Mouse (Mus musculus): Measurements from ENCODE around the gene P2rx3. TPM values are rescaled to one million over a fixed set of nuclear protein-coding genes. Genes with fewer than 3 reads are reported as not detected.

The P2rx3 gene
- polyA plus RNA-seq, 1 experiment from 2014 or later, result 1.6 TPM

GRCm38 (mm10) chr2:84961901-84962300 lies 75.4 kb downstream of the P2rx3 start:
- no peak overlapping the region for H3K27ac ChIP-seq
- WGBS, result 62% methylated on average over 3 of the region's 3 CpGs
- ATAC-seq (ENCODE audit: low FRiP score), result no peak
- H3K4me3 ChIP-seq (replicated peaks), result no peak overlapping the region
- H3K4me2 ChIP-seq, result no peak overlapping the region
- H3K9me3 ChIP-seq, result no peaks in the 10 kb centered on the region
- no peaks in the 10 kb centered on the region for H3K27me3 ChIP-seq
- H3K4me1 ChIP-seq, result peaks cover 9% of the 10 kb centered on the region; the same call in 1 of the 2 replicates
- no peaks in the 10 kb centered on the region for H3K36me3 ChIP-seq (replicated peaks)
- no peak overlapping the region for H3K9ac ChIP-seq

- H3K4me3 ChIP-seq (replicated peaks), result no peak overlapping the region
- H3K27me3 ChIP-seq, result no peaks in the 10 kb centered on the region
- no peak overlapping the region for H3K4me2 ChIP-seq
- H3K36me3 ChIP-seq (replicated peaks), result no peaks in the 10 kb centered on the region
- no peaks in the 10 kb centered on the region for H3K9me3 ChIP-seq
- H3K27ac ChIP-seq, result no peak overlapping the region
- ATAC-seq (ENCODE audit: low FRiP score), result no peak
- no peak overlapping the region for H3K9ac ChIP-seq
- 89% methylated on average over 2 of the region's 2 CpGs for WGBS
- H3K4me1 ChIP-seq, result peaks cover 9% of the 10 kb centered on the region; the same call in 1 of the 2 replicates
Observed at GRCm38 (mm10) chr2:84961300-84961699, 76.0 kb downstream of the P2rx3 start.

- Histone ChIP-seq H3K9ac (no peak overlapping the region), H3K4me1 (peaks cover 9% of the 10 kb centered on the region; the same call in 1 of the 2 replicates), H3K4me3 (replicated peaks) (no peak overlapping the region), H3K36me3 (replicated peaks) (no peaks in the 10 kb centered on the region), H3K4me2 (no peak overlapping the region), H3K9me3 (no peaks in the 10 kb centered on the region), H3K27me3 (no peaks in the 10 kb centered on the region), H3K27ac (no peak overlapping the region)
- ATAC-seq (ENCODE audit: low FRiP score), result no peak
- 92% methylated on average over 11 of the region's 11 CpGs for WGBS
Observed at GRCm38 (mm10) chr2:84958588-84959264, 78.5 kb downstream of the P2rx3 start.

- Histone ChIP-seq H3K9ac (no peak overlapping the region), H3K4me2 (no peak overlapping the region), H3K36me3 (replicated peaks) (no peaks in the 10 kb centered on the region), H3K27me3 (no peaks in the 10 kb centered on the region), H3K4me3 (replicated peaks) (no peak overlapping the region), H3K9me3 (no peaks in the 10 kb centered on the region), H3K27ac (no peak overlapping the region), H3K4me1 (no peaks in the 10 kb centered on the region)
- 63% methylated on average over 5 of the region's 5 CpGs for WGBS
- ATAC-seq (ENCODE audit: low FRiP score), result no peak
Observed at GRCm38 (mm10) chr2:84956274-84956673, 81.0 kb downstream of the P2rx3 start.

- Histone ChIP-seq H3K36me3 (replicated peaks) (no peaks in the 10 kb centered on the region), H3K27ac (no peak overlapping the region), H3K4me3 (replicated peaks) (no peak overlapping the region), H3K9ac (no peak overlapping the region), H3K27me3 (no peaks in the 10 kb centered on the region), H3K4me2 (no peak overlapping the region), H3K9me3 (no peaks in the 10 kb centered on the region), H3K4me1 (no peaks in the 10 kb centered on the region)
- no peak for ATAC-seq (ENCODE audit: low FRiP score)
- WGBS, result 88% methylated on average over 9 of the region's 9 CpGs
Observed at GRCm38 (mm10) chr2:84955435-84955834, 81.8 kb downstream of the P2rx3 start.

- H3K4me1 ChIP-seq, result no peaks in the 10 kb centered on the region
- no peaks in the 10 kb centered on the region for H3K9me3 ChIP-seq
- no peak overlapping the region for H3K4me2 ChIP-seq
- H3K9ac ChIP-seq, result no peak overlapping the region
- no peak overlapping the region for H3K27ac ChIP-seq
- no peak for ATAC-seq (ENCODE audit: low FRiP score)
- H3K4me3 ChIP-seq (replicated peaks), result no peak overlapping the region
- no peaks in the 10 kb centered on the region for H3K36me3 ChIP-seq (replicated peaks)
- H3K27me3 ChIP-seq, result no peaks in the 10 kb centered on the region
- WGBS, result 91% methylated on average over 4 of the region's 4 CpGs
Observed at GRCm38 (mm10) chr2:84952693-84953092, 84.6 kb downstream of the P2rx3 start.

GRCm38 (mm10) chr2:84952251-84952650 lies 85.0 kb downstream of the P2rx3 start:
- Histone ChIP-seq H3K4me1 (no peaks in the 10 kb centered on the region), H3K4me3 (replicated peaks) (no peak overlapping the region), H3K9ac (no peak overlapping the region), H3K27me3 (no peaks in the 10 kb centered on the region), H3K27ac (no peak overlapping the region), H3K4me2 (no peak overlapping the region), H3K9me3 (no peaks in the 10 kb centered on the region), H3K36me3 (replicated peaks) (no peaks in the 10 kb centered on the region)
- no peak for ATAC-seq (ENCODE audit: low FRiP score)
- WGBS, result 92% methylated on average over 1 of the region's 1 CpGs

- WGBS, result 92% methylated on average over 8 of the region's 8 CpGs
- Histone ChIP-seq H3K27me3 (no peaks in the 10 kb centered on the region), H3K4me3 (replicated peaks) (no peak overlapping the region), H3K9ac (no peak overlapping the region), H3K36me3 (replicated peaks) (no peaks in the 10 kb centered on the region), H3K4me2 (no peak overlapping the region), H3K9me3 (no peaks in the 10 kb centered on the region), H3K4me1 (no peaks in the 10 kb centered on the region), H3K27ac (no peak overlapping the region)
- no peak for ATAC-seq (ENCODE audit: low FRiP score)
Observed at GRCm38 (mm10) chr2:84951027-84951426, 86.2 kb downstream of the P2rx3 start.

- Histone ChIP-seq H3K4me2 (no peak overlapping the region), H3K9ac (no peak overlapping the region), H3K27ac (no peak overlapping the region), H3K27me3 (no peaks in the 10 kb centered on the region), H3K4me1 (no peaks in the 10 kb centered on the region), H3K4me3 (replicated peaks) (no peak overlapping the region), H3K36me3 (replicated peaks) (no peaks in the 10 kb centered on the region), H3K9me3 (no peaks in the 10 kb centered on the region)
- no peak for ATAC-seq (ENCODE audit: low FRiP score)
- 89% methylated on average over 2 of the region's 2 CpGs for WGBS
Observed at GRCm38 (mm10) chr2:84948721-84949120, 88.5 kb downstream of the P2rx3 start.

Other genes with a start within 250 kb of the P2rx3 start
- gene Ube2l6, start 238.6 kb downstream of the P2rx3 start, polyA plus RNA-seq (2016; fragmentation: Nextera tagmentation; extraction: Ambion mirVana), result 30.0 and 30.5 TPM in 2 replicates
- gene Smtnl1, start 214.8 kb downstream of the P2rx3 start, polyA plus RNA-seq (2016; fragmentation: Nextera tagmentation; extraction: Ambion mirVana), result not detected in 2 replicates
- gene Timm10, start 210.5 kb downstream of the P2rx3 start, polyA plus RNA-seq (2016; fragmentation: Nextera tagmentation; extraction: Ambion mirVana), result 36.7 and 42.3 TPM in 2 replicates
- 11.4 and 14.4 TPM in 2 replicates for gene Slc43a1, start 198.6 kb downstream of the P2rx3 start, polyA plus RNA-seq (2016; fragmentation: Nextera tagmentation; extraction: Ambion mirVana)
- gene Rtn4rl2, start 150.8 kb downstream of the P2rx3 start, polyA plus RNA-seq (2016; fragmentation: Nextera tagmentation; extraction: Ambion mirVana), result 5.2 and 7.9 TPM in 2 replicates
- 10.1 and 11.3 TPM in 2 replicates for gene Slc43a3, start 100.9 kb downstream of the P2rx3 start, polyA plus RNA-seq (2016; fragmentation: Nextera tagmentation; extraction: Ambion mirVana)
- gene Prg2, start 57.0 kb downstream of the P2rx3 start, polyA plus RNA-seq (2016; fragmentation: Nextera tagmentation; extraction: Ambion mirVana), result not detected in 2 replicates
- not detected in 2 replicates for gene Prg3, start 49.2 kb downstream of the P2rx3 start, polyA plus RNA-seq (2016; fragmentation: Nextera tagmentation; extraction: Ambion mirVana)
- 309 and 322 TPM in 2 replicates for gene Ssrp1, start 228 bp downstream of the P2rx3 start, polyA plus RNA-seq (2016; fragmentation: Nextera tagmentation; extraction: Ambion mirVana)
- gene Tnks1bp1, start 10.6 kb upstream of the P2rx3 start, polyA plus RNA-seq (2016; fragmentation: Nextera tagmentation; extraction: Ambion mirVana), result 38.3 and 39.7 TPM in 2 replicates
- 27.7 and 28.1 TPM in 2 replicates for gene Aplnr, start 98.8 kb upstream of the P2rx3 start, polyA plus RNA-seq (2016; fragmentation: Nextera tagmentation; extraction: Ambion mirVana)
- gene Lrrc55, start 159.7 kb upstream of the P2rx3 start, polyA plus RNA-seq (2016; fragmentation: Nextera tagmentation; extraction: Ambion mirVana), result 2.8 and 3.1 TPM in 2 replicates

All from forebrain, embryonic 12.5 days (tissue).